Mouse (Mus musculus) layer of hippocampus, adult 18-20 months (tissue): Measurements from ENCODE around the gene Rragb. TPM values are rescaled to one million over a fixed set of nuclear protein-coding genes. Genes with fewer than 3 reads are reported as not detected.
"Not testable (repeated sequence)": the region's sequence is repeated elsewhere in the genome, so short reads cannot be mapped to it uniquely, and the experiment has no call there.

Experiments used
- DNase-seq, 2 experiments: peaks; one replicate each; pipeline ENCODE4 v3.0.0; 2022; ENCODE audit warnings: low spot score in 2 of 2
- long read RNA-seq: library from polyadenylated mRNA; stranded (forward); transcript quantifications from one replicate; pipeline ENCODE4 v2.0.0, GENCODE M21; 2021
- total RNA-seq, 2 experiments: library from RNA; stranded (reverse); gene quantifications; 2 replicates each; pipeline ENCODE4 v1.2.3; 2021

The Rragb gene
- total RNA-seq: 10 to 100 TPM; 96.5 to 97.5 TPM
- long read RNA-seq, transcript Rragb-201 (11 exons, 2,258 nt): major isoform, 119 of 174 reads
- long read RNA-seq, partial matches to known transcripts: 3 of 174 reads
- long read RNA-seq, other reads (novel, unspliced or antisense): 52 of 174 reads

DNA sequence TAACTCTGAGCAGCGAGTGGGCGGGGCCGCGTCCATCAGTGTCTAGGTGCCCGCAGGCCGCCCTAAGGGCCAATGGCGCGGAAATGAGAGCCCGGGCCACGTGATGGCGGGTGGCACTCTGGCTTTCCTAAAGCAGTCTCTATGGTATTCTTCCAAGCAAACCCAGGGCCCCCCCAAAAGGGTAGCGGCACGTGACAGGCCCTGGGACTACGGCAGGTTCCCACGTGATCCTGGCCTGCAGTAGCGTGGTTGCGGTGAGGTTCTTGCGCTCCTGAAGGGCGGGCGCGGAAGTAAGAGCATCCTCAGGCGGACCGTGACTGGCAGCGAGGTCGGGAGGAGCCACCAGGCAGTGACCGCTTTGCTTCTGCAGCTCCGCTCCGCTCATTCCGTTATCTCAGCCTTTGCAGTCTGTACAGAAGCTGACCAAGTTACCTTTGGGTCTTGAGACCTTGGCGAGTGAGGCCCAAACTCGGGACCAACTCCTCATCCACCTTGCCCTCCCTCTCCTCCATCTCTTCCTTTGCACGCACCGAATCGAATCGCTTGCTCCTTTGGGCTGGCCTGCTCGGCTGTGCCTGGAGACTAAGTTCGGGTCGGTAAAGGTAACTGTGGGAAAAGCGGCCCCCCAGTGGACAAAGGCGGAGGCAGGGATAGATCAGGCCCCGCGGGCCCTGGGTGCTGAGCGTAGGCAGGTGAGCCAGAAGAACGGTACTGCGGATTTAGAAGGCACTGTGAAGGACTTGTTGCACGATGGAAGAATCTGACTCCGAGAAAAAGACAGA, at the start of gene Rragb:
Rragb (plus strand) TSS at position 248 of the 782 bp plus-strand sequence.
- peak; percentile 78 to 86 for DNase-seq

DNA sequence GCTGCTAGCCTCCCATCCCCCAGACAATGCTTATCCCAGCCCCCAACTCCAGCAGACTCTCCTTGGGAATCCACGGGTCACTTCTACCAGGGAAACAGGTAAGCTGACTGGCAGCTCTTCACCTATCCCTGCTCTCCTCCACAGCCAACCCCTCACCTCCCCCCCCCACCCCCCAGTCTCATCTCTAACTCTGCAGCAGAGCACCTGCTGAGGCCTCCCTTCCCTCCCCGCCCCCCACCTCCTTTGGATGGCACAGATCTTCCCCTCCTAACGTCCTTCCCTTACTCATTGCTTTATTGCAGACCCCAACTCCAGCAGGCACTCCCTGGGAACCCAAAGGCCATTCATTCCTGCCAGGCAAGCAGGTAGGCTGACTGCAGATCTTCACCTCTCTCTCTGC, 21.3 kb upstream of the Rragb start, which contains the start of gene Foxr2:
Foxr2 (plus strand) TSS at position 301 of the 400 bp plus-strand sequence.
- no peak for DNase-seq

DNA sequence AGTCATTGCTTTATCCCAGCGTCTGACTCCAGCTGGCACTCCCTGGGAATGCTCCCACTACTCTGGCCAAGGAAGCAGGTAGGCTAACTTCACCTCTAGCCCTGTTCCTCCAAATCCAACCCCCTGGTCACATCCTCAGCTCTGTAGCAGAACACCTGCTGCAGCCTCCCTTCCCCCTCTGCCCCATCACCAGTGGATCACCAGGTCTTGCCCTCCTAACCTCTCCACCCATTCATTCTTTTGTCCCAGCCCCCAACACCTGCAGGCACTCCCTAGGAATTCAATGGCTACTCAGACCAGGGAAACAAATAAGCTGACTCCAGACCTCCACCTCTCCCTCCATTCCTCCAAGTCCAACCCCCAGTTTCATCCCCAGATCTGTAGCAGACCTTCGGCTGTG, 20.8 kb upstream of the Rragb start:
- no peak for DNase-seq

DNA sequence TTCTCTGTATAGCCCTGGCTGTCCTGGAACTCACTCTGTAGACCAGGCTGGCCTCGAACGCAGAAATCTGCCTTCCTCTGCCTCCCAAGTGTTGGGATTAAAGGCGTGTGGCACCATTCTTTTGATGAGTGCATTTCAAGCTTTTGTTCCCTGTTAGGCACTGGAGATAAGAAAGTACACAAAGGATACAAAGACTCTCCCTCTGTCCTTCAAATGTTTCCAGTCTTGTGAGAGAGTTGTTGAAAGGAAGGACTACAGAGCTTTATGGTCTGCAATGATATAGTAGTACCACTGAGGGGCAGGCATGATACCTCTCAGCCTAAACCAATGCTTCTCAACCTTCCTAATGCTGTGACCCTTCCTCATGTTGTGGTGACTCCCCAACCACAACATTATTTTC, 2.9 kb downstream of the Rragb start:
- DNase-seq: no peak

DNA sequence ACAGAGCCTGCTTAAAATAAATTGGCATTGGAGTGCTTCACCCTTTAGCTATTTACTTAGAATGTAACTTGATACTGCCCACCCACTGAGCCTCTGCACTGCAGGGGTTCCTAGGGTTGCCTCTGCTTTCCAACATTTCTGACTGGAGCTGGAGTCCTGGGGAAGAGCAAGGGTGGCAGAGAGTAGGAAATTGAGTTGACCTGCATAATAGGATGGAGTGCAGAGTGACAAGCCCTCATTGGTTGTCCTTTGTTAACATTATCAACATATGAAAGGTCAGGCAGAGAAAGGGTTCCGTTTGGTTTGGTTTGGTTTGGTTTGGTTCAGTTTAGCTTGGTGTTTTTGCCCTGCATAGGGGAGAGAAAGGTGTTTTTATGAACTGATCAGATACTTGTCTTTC, 12.0 kb downstream of the Rragb start:
- no peak for DNase-seq

DNA sequence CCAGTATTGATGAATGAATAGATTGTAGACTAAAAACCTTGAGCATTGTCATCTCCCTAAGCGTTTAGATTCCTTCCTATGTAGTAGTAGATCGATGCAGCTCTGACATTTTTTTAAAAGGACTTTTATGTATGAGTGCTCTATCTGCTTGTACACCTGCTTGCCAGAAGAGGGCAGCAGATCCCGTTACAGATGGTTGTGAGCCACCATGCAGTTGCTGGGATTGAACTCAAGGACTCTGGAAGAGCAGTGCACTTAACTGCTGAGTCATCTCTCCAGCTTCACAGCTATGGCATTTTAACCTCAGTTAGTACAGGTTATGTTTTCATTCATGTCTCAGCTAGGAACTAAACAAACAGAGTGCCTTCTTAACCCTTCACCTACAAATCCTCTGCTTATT, 15.5 kb downstream of the Rragb start:
- peak in 1 of 2 experiments; percentile 2 for DNase-seq

DNA sequence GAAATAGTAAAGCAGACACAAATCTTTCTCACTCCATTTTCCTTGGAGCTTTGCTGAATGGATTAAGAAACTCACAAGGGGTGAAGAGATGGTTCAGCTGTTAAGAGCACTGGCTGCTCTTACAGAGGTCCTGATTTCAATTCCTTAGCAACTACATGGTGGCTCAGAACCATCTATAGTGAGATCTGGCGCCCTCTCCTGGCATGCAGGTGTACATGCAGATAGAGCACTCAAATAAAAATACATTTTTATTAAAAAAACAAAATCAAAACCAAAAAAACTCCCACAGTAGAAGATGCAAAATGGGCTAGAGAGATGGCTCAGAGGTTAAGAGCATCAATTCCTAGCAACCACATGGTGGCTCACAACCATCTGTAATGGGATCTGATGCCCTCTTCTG, 35.0 kb downstream of the Rragb start:
- DNase-seq: no peak

DNA sequence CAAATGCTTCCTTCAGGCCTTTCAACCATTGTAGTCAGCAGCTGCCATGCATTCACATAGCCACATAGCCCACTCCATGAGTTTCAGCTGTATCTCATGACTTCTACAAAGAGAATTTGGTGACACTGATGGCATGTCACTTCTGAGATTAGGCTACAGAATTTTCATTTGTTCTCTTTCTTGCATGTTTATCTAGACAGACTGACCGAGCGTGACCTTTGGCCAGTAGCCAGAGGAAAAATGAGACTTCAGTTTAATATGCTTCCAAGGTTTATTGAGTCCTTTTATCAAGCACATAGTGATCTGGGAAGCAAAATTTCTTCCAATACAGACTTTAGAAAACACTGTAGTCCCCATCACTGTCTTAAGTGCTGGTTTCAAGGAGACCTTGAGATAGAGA, 42.4 kb downstream of the Rragb start:
- no peak for DNase-seq

DNA sequence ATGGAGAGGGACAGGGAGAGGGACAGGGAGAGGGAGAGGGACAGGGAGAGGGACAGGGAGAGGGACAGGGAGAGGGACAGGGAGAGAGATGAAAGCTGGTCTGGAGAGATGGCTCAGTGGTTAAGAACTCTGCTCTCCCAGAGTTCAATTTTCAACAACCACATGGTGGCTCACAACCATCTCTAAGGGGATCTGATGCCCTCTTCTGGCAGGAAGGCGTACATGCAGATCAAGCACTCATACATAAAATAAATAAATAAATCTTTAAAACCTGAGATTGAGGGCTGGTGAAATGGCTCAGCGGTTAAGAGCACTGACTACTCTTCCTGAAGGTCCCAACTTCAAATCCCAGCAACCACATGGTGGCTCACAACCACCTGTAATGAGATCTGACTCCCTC, 59.4 kb downstream of the Rragb start:
- not testable (repeated sequence) for DNase-seq

DNA sequence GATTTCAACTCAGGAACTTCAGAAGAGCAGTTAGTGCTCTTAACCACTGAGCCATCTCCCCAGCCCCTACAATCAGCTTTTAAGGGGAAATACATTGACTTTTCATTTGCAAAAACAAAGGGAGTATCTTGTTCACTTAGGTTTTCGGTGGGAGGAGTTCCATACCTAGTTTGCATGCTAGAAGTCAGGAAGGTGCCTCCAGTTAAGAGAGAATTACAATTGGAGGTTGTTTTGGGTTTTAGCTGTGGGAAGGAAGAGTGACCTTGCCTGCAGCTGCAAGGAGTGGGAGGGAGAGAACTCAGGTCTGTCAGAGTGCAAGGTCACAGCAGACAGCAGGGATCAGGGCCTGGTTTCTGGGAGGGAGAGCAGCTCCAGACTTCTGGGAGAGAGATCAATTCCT, 71.3 kb downstream of the Rragb start:
- no peak for DNase-seq

Other genes starting within 250 kb of the Rragb start
- 1 to 10 TPM; 1.8 to 2.8 TPM for gene Usp51, start 133.5 kb upstream of the Rragb start, total RNA-seq
- gene Mageh1, start 102.4 kb upstream of the Rragb start, total RNA-seq: 10 to 100 TPM; 52.9 to 58.3 TPM
- gene Foxr2, start 21.2 kb upstream of the Rragb start, total RNA-seq: under 1 TPM; 0.42 to 0.48 TPM
- 1 to 10 TPM; 2.7 to 6.2 TPM for gene Klf8, start 97.5 kb downstream of the Rragb start, total RNA-seq